Mouse (Mus musculus): ENCODE measurements around the gene Intu. TPM values are rescaled to one million over a fixed set of nuclear protein-coding genes. Genes with fewer than 3 reads are reported as not detected.

Intu gene
- polyA plus RNA-seq, 2 experiments: 2.8 to 6.4 TPM

DNA sequence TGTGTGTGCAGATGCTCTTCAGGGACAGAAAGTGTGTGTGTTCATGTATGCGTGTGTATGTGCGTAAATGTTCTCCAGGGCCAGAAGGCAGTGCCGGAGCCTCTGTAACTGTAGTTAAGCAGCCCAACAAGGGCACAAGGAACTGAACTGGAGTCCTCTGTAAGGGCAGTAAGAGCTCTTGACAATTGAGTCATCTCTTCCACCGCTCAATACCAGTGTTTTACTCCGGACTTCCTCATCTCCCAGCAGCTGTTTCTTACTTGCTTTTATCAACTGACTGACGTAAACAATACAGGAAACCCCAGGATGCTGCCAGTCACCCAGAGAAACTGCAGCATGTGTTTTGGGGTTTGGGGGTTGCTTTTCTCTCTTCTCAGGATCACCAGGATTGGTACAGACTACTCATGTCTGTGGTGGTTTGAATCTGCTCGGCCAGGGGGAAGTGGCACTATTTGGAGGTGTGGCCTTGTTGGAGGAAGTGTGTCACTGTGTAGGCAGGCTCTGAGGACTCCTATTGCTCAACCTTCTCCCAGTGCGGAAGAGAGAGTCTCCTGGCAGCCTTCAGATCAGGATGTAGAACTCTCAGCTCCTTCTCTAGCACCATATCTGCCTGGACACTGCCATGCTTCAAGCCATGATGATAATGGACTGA, 30.8 kb upstream of the Intu start:
- H3K9me3 ChIP-seq (ENCODE audit: control insufficient read depth, low read length): no peaks in the 10 kb centered on the region
- peaks cover 12% of the 10 kb centered on the region for H3K4me1 ChIP-seq (ENCODE audit: control insufficient read depth, insufficient read depth, low read length)
- H3K9ac ChIP-seq (ENCODE audit: low read depth, low read length, severe bottlenecking): no peak overlapping the region
- ATAC-seq (ENCODE audit: low FRiP score, low read depth): no peak
- H3K4me2 ChIP-seq (replicated peaks; ENCODE audit: low read depth, low read length, severe bottlenecking): no peak overlapping the region
- H3K36me3 ChIP-seq (ENCODE audit: control insufficient read depth, insufficient read depth, low read length): no peaks in the 10 kb centered on the region
- no peak for DNase-seq (ENCODE audit: low spot score)
- no peak overlapping the region for H3K4me3 ChIP-seq (replicated peaks; ENCODE audit: low read length)
- no peaks in the 10 kb centered on the region for H3K27me3 ChIP-seq (ENCODE audit: control insufficient read depth, insufficient read depth, low read length)
- H3K27ac ChIP-seq (replicated peaks; ENCODE audit: low read depth, low read length): no peak overlapping the region
- no peak for TF ChIP-seq POLR2A (IDR thresholded peaks at IDR 0.05; ENCODE audit: borderline replicate concordance, extremely low read depth, insufficient read depth, insufficient read length)
- WGBS: 93% methylated on average over 8 of the region's 8 CpGs

- Histone ChIP-seq H3K27me3 (ENCODE audit: control insufficient read depth, insufficient read depth, low read length) (no peaks in the 10 kb centered on the region), H3K4me3 (replicated peaks; ENCODE audit: low read length) (no peak overlapping the region), H3K4me1 (ENCODE audit: control insufficient read depth, insufficient read depth, low read length) (peaks cover 15% of the 10 kb centered on the region), H3K9ac (ENCODE audit: low read depth, low read length, severe bottlenecking) (no peak overlapping the region), H3K27ac (replicated peaks; ENCODE audit: low read depth, low read length) (peak overlapping the region; percentile 74; the same call in 1 of the 2 replicates), H3K9me3 (ENCODE audit: control insufficient read depth, low read length) (no peaks in the 10 kb centered on the region), H3K4me2 (replicated peaks; ENCODE audit: low read depth, low read length, severe bottlenecking) (no peak overlapping the region), H3K36me3 (ENCODE audit: control insufficient read depth, insufficient read depth, low read length) (no peaks in the 10 kb centered on the region)
- no peak for ATAC-seq (ENCODE audit: low FRiP score, low read depth)
- DNase-seq (ENCODE audit: low spot score): peak; percentile 54
- WGBS: 49% methylated on average over 5 of the region's 5 CpGs
- no peak for TF ChIP-seq POLR2A (IDR thresholded peaks at IDR 0.05; ENCODE audit: borderline replicate concordance, extremely low read depth, insufficient read depth, insufficient read length)
Observed at GRCm38 (mm10) chr3:40504377-40504776, 26.7 kb upstream of the Intu start.

- Histone ChIP-seq H3K9me3 (ENCODE audit: control insufficient read depth, low read length) (no peaks in the 10 kb centered on the region), H3K9ac (ENCODE audit: low read depth, low read length, severe bottlenecking) (no peak overlapping the region), H3K36me3 (ENCODE audit: control insufficient read depth, insufficient read depth, low read length) (no peaks in the 10 kb centered on the region), H3K27ac (replicated peaks; ENCODE audit: low read depth, low read length) (peak overlapping the region; percentile 74), H3K4me3 (replicated peaks; ENCODE audit: low read length) (no peak overlapping the region), H3K4me2 (replicated peaks; ENCODE audit: low read depth, low read length, severe bottlenecking) (no peak overlapping the region), H3K27me3 (ENCODE audit: control insufficient read depth, insufficient read depth, low read length) (no peaks in the 10 kb centered on the region), H3K4me1 (ENCODE audit: control insufficient read depth, insufficient read depth, low read length) (peaks cover 15% of the 10 kb centered on the region)
- WGBS: 40% methylated on average over 14 of the region's 14 CpGs
- TF ChIP-seq POLR2A (IDR thresholded peaks at IDR 0.05; ENCODE audit: borderline replicate concordance, extremely low read depth, insufficient read depth, insufficient read length): no peak
- ATAC-seq (ENCODE audit: low FRiP score, low read depth) (peak; percentile 75), DNase-seq (ENCODE audit: low spot score) (peak; percentile 78)
Observed at GRCm38 (mm10) chr3:40505451-40506014, 25.6 kb upstream of the Intu start.

DNA sequence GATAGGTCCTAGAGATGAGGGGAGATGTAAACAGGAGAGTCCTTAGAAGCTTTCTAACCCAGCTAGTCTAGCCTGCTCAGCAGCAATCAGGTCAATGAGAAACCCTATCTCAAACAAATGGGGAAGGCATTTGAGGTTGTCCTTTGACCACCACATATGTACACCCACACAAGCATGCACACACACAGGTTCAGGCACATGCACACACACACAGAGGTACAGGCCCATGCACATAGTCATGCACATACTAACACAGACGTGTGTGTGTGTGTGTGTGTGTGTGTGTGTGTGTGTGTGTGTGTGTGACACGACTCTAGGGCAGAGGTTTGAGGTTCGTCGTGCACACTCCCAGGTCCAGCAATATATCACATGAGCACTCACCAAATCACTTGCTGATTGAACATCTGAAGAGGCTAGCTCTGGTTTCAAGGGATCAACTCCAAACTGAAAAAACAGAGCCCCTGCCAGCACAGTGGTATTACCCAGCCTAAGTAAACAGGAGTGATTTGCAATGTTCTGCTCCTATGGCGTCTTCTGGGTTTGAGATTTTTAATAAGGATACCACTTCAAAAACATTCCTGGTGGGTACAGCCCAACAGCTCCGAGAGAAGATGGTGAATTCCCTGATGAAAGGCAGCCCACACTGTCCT, 22.0 kb upstream of the Intu start:
- H3K27ac ChIP-seq (replicated peaks; ENCODE audit: low read depth, low read length): no peak overlapping the region
- no peak for ATAC-seq (ENCODE audit: low FRiP score, low read depth)
- no peaks in the 10 kb centered on the region for H3K36me3 ChIP-seq (ENCODE audit: control insufficient read depth, insufficient read depth, low read length)
- 73% methylated on average over 6 of the region's 6 CpGs for WGBS
- H3K4me3 ChIP-seq (replicated peaks; ENCODE audit: low read length): no peak overlapping the region
- H3K9me3 ChIP-seq (ENCODE audit: control insufficient read depth, low read length): no peaks in the 10 kb centered on the region
- H3K27me3 ChIP-seq (ENCODE audit: control insufficient read depth, insufficient read depth, low read length): no peaks in the 10 kb centered on the region
- H3K4me2 ChIP-seq (replicated peaks; ENCODE audit: low read depth, low read length, severe bottlenecking): no peak overlapping the region
- H3K9ac ChIP-seq (ENCODE audit: low read depth, low read length, severe bottlenecking): no peak overlapping the region
- no peak for DNase-seq (ENCODE audit: low spot score)
- no peak for TF ChIP-seq POLR2A (IDR thresholded peaks at IDR 0.05; ENCODE audit: borderline replicate concordance, extremely low read depth, insufficient read depth, insufficient read length)
- peaks cover 14% of the 10 kb centered on the region for H3K4me1 ChIP-seq (ENCODE audit: control insufficient read depth, insufficient read depth, low read length)

DNA sequence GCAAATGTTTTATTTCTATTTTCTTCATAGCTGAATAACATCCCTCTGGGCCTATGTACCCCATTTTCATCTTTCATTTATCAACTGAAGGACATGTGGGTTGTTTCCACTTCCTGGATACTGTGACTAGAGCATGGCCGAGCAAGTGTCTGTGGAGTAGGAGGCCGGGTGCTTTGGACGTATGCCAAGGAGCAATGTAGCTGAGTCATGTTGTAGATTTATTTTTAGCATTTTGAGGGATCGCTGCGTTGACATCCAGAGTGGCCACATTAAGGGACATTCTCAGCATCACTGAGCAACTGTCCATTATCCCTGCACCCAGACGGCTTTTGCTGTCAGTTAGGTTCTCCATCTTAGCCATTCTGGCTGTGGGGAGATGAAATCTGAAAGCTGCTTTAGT, 20.5 kb upstream of the Intu start:
- Histone ChIP-seq H3K9ac (ENCODE audit: low read depth, low read length, severe bottlenecking) (no peak overlapping the region), H3K4me1 (ENCODE audit: control insufficient read depth, insufficient read depth, low read length) (peaks cover 5% of the 10 kb centered on the region; the same call in 1 of the 2 replicates), H3K4me2 (replicated peaks; ENCODE audit: low read depth, low read length, severe bottlenecking) (no peak overlapping the region), H3K36me3 (ENCODE audit: control insufficient read depth, insufficient read depth, low read length) (no peaks in the 10 kb centered on the region), H3K27me3 (ENCODE audit: control insufficient read depth, insufficient read depth, low read length) (no peaks in the 10 kb centered on the region), H3K9me3 (ENCODE audit: control insufficient read depth, low read length) (no peaks in the 10 kb centered on the region), H3K27ac (replicated peaks; ENCODE audit: low read depth, low read length) (no peak overlapping the region), H3K4me3 (replicated peaks; ENCODE audit: low read length) (no peak overlapping the region)
- no peak for DNase-seq (ENCODE audit: low spot score)
- 77% methylated on average over 6 of the region's 6 CpGs for WGBS
- TF ChIP-seq POLR2A (IDR thresholded peaks at IDR 0.05; ENCODE audit: borderline replicate concordance, extremely low read depth, insufficient read depth, insufficient read length): no peak
- no peak for ATAC-seq (ENCODE audit: low FRiP score, low read depth)
